Mouse (Mus musculus) liver, embryonic 11.5 days (tissue): ENCODE data around the gene Sparcl1. TPM values are rescaled to one million over a fixed set of nuclear protein-coding genes. Genes with fewer than 3 reads are reported as not detected.

Experiments used
- ATAC-seq: fragments of 200-750 bp; cut with Nextera tagmentation; replicated peaks from 2 replicates; pipeline ENCODE4 v1.8.0; 2017; ENCODE audit warnings: moderate number of reproducible peaks, mild to moderate bottlenecking, moderate TSS enrichment, moderate library complexity; ENCODE audit not compliant: low FRiP score
- DNase-seq: peaks from one replicate; pipeline ENCODE4 v3.0.0-alpha.2; 2017; ENCODE audit warnings: low spot score
- H3K27ac ChIP-seq: fragments of 300-500 bp; sonication (generic); 2 replicates; pipeline ENCODE4 v1.5.1; 2014; ENCODE audit warnings: mild to moderate bottlenecking, low read depth, low read length, control low read depth
- H3K27me3 ChIP-seq: fragments of 300-500 bp; sonication (generic); replicated peaks from 2 replicates; pipeline ENCODE4 v1.6.1; 2014; ENCODE audit warnings: low read length, mixed read lengths; ENCODE audit not compliant: control insufficient read depth, insufficient read depth
- H3K36me3 ChIP-seq: fragments of 300-500 bp; sonication (generic); 2 replicates; pipeline ENCODE4 v1.6.1; 2014; ENCODE audit warnings: mild to moderate bottlenecking, low read length, moderate library complexity, mixed read lengths; ENCODE audit not compliant: control insufficient read depth, insufficient read depth
- H3K4me1 ChIP-seq: fragments of 300-500 bp; sonication (generic); replicated peaks from 2 replicates; pipeline ENCODE4 v1.6.1; 2014; ENCODE audit warnings: low read length, mixed read lengths; ENCODE audit not compliant: control insufficient read depth, insufficient read depth
- H3K4me2 ChIP-seq: fragments of 300-500 bp; sonication (generic); 2 replicates; pipeline ENCODE4 v1.6.1; 2014; ENCODE audit warnings: mild to moderate bottlenecking, control low read depth, moderate library complexity
- H3K4me3 ChIP-seq: fragments of 300-500 bp; sonication (generic); 2 replicates; pipeline ENCODE4 v1.5.1; 2014; ENCODE audit warnings: low read depth, low read length, control low read depth
- H3K9ac ChIP-seq: fragments of 300-500 bp; sonication (generic); 2 replicates; pipeline ENCODE4 v1.6.1; 2014; ENCODE audit warnings: low read depth, low read length, control low read depth
- H3K9me3 ChIP-seq: fragments of 300-500 bp; sonication (generic); 2 replicates; pipeline ENCODE4 v1.6.1; 2016; ENCODE audit warnings: low read length, inconsistent platforms, mixed read lengths; ENCODE audit not compliant: control insufficient read depth
- WGBS: fragments of 180-500 bp; shearing (Covaris S2); extraction: QIAGEN DNeasy Blood & Tissue Kit; methylation state at CpG from one replicate; pipeline ENCODE4 v1.1.7; 2014; 5-methylcytosine and 5-hydroxymethylcytosine counted together
- polyA plus RNA-seq: library from polyadenylated mRNA; unstranded; fragments of >200 nt; fragmentation: Nextera tagmentation; extraction: Ambion mirVana; gene quantifications from 2 replicates; pipeline ENCODE4 v1.2.1, GENCODE M21; 2014

Sparcl1 gene
- polyA plus RNA-seq, 1 experiment from 2014 or later, result 5.6 TPM

GRCm38 (mm10) chr5:104077508-104077907, 36.0 kb downstream of the Sparcl1 start, which contains the start of gene Gm17660:
Gene Gm17660, minus strand, starts transcription at chr5:104077608.
- no peak within 1 kb of the TSS for H3K4me2 ChIP-seq
- no peak within 1 kb of the TSS for H3K4me3 ChIP-seq
- H3K4me1 ChIP-seq, result 0 out of 2 replicates have a peak, but pooled peaks cover under 1% of the 10 kb centered on the region
- peaks cover 4% of the 10 kb centered on the region; the same call in 1 of the 2 replicates for H3K27me3 ChIP-seq
- no peak within 1 kb of the TSS for H3K27ac ChIP-seq
- no peaks in the 10 kb centered on the region for H3K9me3 ChIP-seq
- no peaks in the 10 kb centered on the region for H3K36me3 ChIP-seq
- no peak within 1 kb of the TSS for H3K9ac ChIP-seq
- 84% methylated on average over 7 of the region's 7 CpGs for WGBS
- no peak for DNase-seq
- no peak for ATAC-seq

GRCm38 (mm10) chr5:104076361-104076760, 37.2 kb downstream of the Sparcl1 start:
- H3K9ac ChIP-seq, result no peak overlapping the region
- WGBS, result 17% methylated on average over 10 of the region's 10 CpGs
- ATAC-seq, result no peak

GRCm38 (mm10) chr5:104074388-104074787, 39.1 kb downstream of the Sparcl1 start:
- no peaks in the 10 kb centered on the region for H3K9me3 ChIP-seq
- 20% methylated on average over 12 of the region's 12 CpGs for WGBS
- H3K4me2 ChIP-seq, result no peak overlapping the region
- peaks cover 4% of the 10 kb centered on the region; the same call in 1 of the 2 replicates for H3K27me3 ChIP-seq
- H3K4me3 ChIP-seq, result no peak overlapping the region
- no peaks in the 10 kb centered on the region for H3K36me3 ChIP-seq
- no peak overlapping the region for H3K27ac ChIP-seq
- 0 out of 2 replicates have a peak, but pooled peaks cover 2% of the 10 kb centered on the region for H3K4me1 ChIP-seq
- no peak for DNase-seq
- no peak for ATAC-seq
- no peak overlapping the region for H3K9ac ChIP-seq

More at GRCm38 (mm10) chr5:104076361-104076760, 37.2 kb downstream of the Sparcl1 start:
- Histone ChIP-seq H3K4me2 (no peak overlapping the region), H3K4me1 (0 out of 2 replicates have a peak, but pooled peaks cover 2% of the 10 kb centered on the region), H3K36me3 (no peaks in the 10 kb centered on the region), H3K4me3 (no peak overlapping the region), H3K9me3 (no peaks in the 10 kb centered on the region), H3K27ac (no peak overlapping the region), H3K27me3 (peaks cover 4% of the 10 kb centered on the region; the same call in 1 of the 2 replicates)
- no peak for DNase-seq

GRCm38 (mm10) chr5:104073602-104074001, 39.9 kb downstream of the Sparcl1 start:
- H3K27ac ChIP-seq, result no peak overlapping the region

GRCm38 (mm10) chr5:104072272-104072886, 41.2 kb downstream of the Sparcl1 start:
- H3K4me2 ChIP-seq, result no peak overlapping the region
- no peak overlapping the region for H3K9ac ChIP-seq
- H3K27me3 ChIP-seq, result peaks cover 4% of the 10 kb centered on the region; the same call in 1 of the 2 replicates
- H3K4me1 ChIP-seq, result 0 out of 2 replicates have a peak, but pooled peaks cover 2% of the 10 kb centered on the region
- H3K27ac ChIP-seq, result no peak overlapping the region
- H3K4me3 ChIP-seq, result no peak overlapping the region
- H3K9me3 ChIP-seq, result no peaks in the 10 kb centered on the region
- ATAC-seq (peak; percentile 84), DNase-seq (no peak)
- 32% methylated on average over 7 of the region's 8 CpGs for WGBS
- H3K36me3 ChIP-seq, result no peaks in the 10 kb centered on the region

More at GRCm38 (mm10) chr5:104073602-104074001, 39.9 kb downstream of the Sparcl1 start:
- H3K27me3 ChIP-seq, result peaks cover 4% of the 10 kb centered on the region; the same call in 1 of the 2 replicates
- H3K4me3 ChIP-seq, result no peak overlapping the region
- no peaks in the 10 kb centered on the region for H3K36me3 ChIP-seq
- no peak for DNase-seq
- H3K9me3 ChIP-seq, result no peaks in the 10 kb centered on the region
- H3K9ac ChIP-seq, result no peak overlapping the region
- 86% methylated on average over 5 of the region's 5 CpGs for WGBS
- 0 out of 2 replicates have a peak, but pooled peaks cover 2% of the 10 kb centered on the region for H3K4me1 ChIP-seq
- peak; percentile 80 for ATAC-seq
- H3K4me2 ChIP-seq, result no peak overlapping the region

- Histone ChIP-seq H3K36me3 (no peaks in the 10 kb centered on the region), H3K4me2 (no peak overlapping the region), H3K27ac (no peak overlapping the region), H3K4me1 (0 out of 2 replicates have a peak, but pooled peaks cover 2% of the 10 kb centered on the region), H3K4me3 (no peak overlapping the region), H3K9me3 (no peaks in the 10 kb centered on the region), H3K27me3 (0 out of 2 replicates have a peak, but pooled peaks cover 4% of the 10 kb centered on the region), H3K9ac (no peak overlapping the region)
- DNase-seq (no peak), ATAC-seq (no peak)
- 63% methylated on average over 4 of the region's 4 CpGs for WGBS
These were observed 42.5 kb downstream of the Sparcl1 start for GRCm38 (mm10) chr5:104071048-104071447.

GRCm38 (mm10) chr5:104068751-104069150, 44.8 kb downstream of the Sparcl1 start:
- ATAC-seq, result no peak

GRCm38 (mm10) chr5:104062773-104063551, 50.6 kb downstream of the Sparcl1 start:
- DNase-seq (no peak), ATAC-seq (peak; percentile 99)
- Histone ChIP-seq H3K9me3 (no peaks in the 10 kb centered on the region), H3K36me3 (peaks cover 18% of the 10 kb centered on the region; the same call in 1 of the 2 replicates), H3K4me1 (peaks cover 5% of the 10 kb centered on the region; the same call in 1 of the 2 replicates), H3K4me2 (peak overlapping the region; percentile 42), H3K27me3 (no peaks in the 10 kb centered on the region), H3K27ac (peak overlapping the region; percentile 73), H3K9ac (0 out of 2 replicates have a peak overlapping the region, but pooled peaks have one; percentile 23), H3K4me3 (no peak overlapping the region)
- 76% methylated on average over 11 of the region's 11 CpGs for WGBS

More at GRCm38 (mm10) chr5:104068751-104069150, 44.8 kb downstream of the Sparcl1 start:
- Histone ChIP-seq H3K9me3 (no peaks in the 10 kb centered on the region), H3K4me2 (no peak overlapping the region), H3K27ac (no peak overlapping the region), H3K9ac (no peak overlapping the region), H3K4me1 (0 out of 2 replicates have a peak, but pooled peaks cover 2% of the 10 kb centered on the region), H3K4me3 (no peak overlapping the region), H3K27me3 (no peaks in the 10 kb centered on the region), H3K36me3 (peaks cover 6% of the 10 kb centered on the region; the same call in 1 of the 2 replicates)
- no peak for DNase-seq
- 86% methylated on average over 7 of the region's 7 CpGs for WGBS
